Mouse (Mus musculus) embryonic fibroblast, embryonic 13.5 days (primary cell): Measurements from ENCODE around the gene Zfp691. TPM values are rescaled to one million over a fixed set of nuclear protein-coding genes. Genes with fewer than 3 reads are reported as not detected.

Source experiments
- H3K27ac ChIP-seq: 2 replicates; pipeline ENCODE4 v1.5.1; 2012; ENCODE audit warnings: low read length, control low read depth, inconsistent platforms; ENCODE audit not compliant: insufficient read depth
- H3K4me1 ChIP-seq: 2 replicates; pipeline ENCODE4 v1.6.1; 2011; ENCODE audit warnings: low read length; ENCODE audit not compliant: control insufficient read depth, insufficient read depth
- H3K4me3 ChIP-seq: 2 replicates; pipeline ENCODE4 v1.5.1; 2011; ENCODE audit warnings: mild to moderate bottlenecking, control low read depth, low read length; ENCODE audit not compliant: insufficient read depth
- CTCF ChIP-seq: IDR thresholded peaks from 2 replicates; pipeline ENCODE4 v1.5.1; 2011; ENCODE audit warnings: mild to moderate bottlenecking, control low read depth, low read length, moderate library complexity, borderline replicate concordance; ENCODE audit not compliant: insufficient read depth
- POLR2A ChIP-seq: IDR thresholded peaks from 2 replicates; pipeline ENCODE4 v1.6.1; 2011; ENCODE audit warnings: low read depth, mild to moderate bottlenecking, control low read depth, low read length, moderate library complexity
- polyA plus RNA-seq: library from polyadenylated mRNA; stranded (reverse); fragments of >200 nt; gene quantifications from 2 replicates; pipeline ENCODE4 v1.2.4, GENCODE M21; 2011; ENCODE audit warnings: low read depth; ENCODE audit not compliant: missing spikeins, insufficient read length

Zfp691 gene
- polyA plus RNA-seq, 1 experiment = 9.0 TPM

DNA sequence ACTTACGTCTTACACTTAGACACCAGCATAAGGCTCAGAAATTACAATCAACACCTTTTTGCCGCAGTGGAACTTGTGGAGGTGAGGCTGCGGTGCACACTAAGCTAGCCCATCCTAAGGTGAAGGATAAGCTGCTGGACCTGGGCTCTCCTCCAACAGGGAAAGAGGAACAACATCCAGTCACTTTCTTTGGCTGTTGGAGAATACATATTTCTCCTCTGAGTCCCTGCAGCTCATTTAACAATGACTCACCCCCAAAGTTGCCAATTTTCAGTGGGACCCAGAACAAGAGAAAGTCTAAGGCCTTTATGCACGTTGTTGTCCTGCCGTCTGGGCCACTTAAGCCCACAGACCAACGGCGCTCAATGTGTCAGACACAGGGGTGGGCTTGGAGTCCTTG, 27.2 kb downstream of the Zfp691 start:
- Histone ChIP-seq H3K27ac (peak overlapping the region; percentile 51), H3K4me3 (no peak overlapping the region), H3K4me1 (peaks cover 6% of the 10 kb centered on the region; the same call in 1 of the 2 replicates)
- TF ChIP-seq CTCF = no peak
- no peak for TF ChIP-seq POLR2A

DNA sequence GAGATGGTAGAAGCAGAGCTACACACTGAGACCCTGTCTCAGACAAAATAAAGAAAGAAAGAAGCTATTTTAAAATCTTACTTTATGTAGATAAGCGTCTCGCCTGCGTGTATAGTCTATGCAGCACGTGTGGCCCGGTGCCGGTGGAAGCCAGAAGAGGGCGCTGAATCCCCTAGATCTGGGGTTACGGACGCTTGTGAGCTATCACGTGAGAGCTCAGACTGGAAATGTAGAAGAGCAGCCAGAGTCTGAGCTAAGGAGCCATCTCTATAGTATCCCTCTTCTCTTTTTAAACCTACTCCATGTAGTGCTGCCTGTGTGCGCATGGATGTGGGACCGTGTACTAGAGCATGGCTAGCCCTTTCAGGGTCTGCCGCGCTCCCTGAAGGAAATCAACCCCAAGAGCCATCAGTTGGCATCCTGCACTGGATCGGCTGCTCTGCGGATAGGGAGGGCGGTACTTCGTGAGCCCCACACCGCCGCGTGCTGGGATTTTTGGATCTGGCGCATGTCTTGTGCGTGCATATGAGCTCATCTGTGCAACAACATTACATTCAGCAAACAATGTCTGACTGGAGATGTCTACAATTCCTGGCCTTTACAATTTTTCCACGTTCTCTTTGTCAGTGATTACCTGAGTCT, 31.6 kb downstream of the Zfp691 start:
- H3K4me3 ChIP-seq = no peak overlapping the region
- H3K27ac ChIP-seq = no peak overlapping the region
- TF ChIP-seq POLR2A = no peak
- peak; percentile 49; the same call in 1 of the 2 replicates for TF ChIP-seq CTCF
- peaks cover 4% of the 10 kb centered on the region; the same call in 1 of the 2 replicates for H3K4me1 ChIP-seq

DNA sequence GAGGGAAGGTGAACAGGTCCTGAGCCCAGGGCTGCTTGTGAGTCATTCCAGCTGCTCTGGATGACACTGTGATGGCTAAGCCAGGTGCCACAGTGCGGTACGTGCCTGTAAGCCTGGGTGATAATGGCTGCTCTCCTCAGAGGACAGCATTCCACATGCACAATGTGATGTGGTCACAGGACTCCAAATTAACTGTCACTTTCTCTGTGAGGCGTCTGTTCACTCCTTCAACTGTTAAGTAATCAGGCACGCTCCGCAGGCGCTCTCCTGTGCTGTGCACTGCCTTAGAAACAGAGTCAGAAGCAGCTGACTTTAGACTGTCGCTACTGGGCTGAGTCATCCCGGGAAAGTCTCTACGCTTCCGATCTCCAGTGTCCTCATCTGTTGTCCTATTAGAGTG, 32.8 kb downstream of the Zfp691 start:
- Histone ChIP-seq H3K4me1 (no peaks in the 10 kb centered on the region), H3K27ac (no peak overlapping the region), H3K4me3 (no peak overlapping the region)
- TF ChIP-seq CTCF (no peak), POLR2A (no peak)

DNA sequence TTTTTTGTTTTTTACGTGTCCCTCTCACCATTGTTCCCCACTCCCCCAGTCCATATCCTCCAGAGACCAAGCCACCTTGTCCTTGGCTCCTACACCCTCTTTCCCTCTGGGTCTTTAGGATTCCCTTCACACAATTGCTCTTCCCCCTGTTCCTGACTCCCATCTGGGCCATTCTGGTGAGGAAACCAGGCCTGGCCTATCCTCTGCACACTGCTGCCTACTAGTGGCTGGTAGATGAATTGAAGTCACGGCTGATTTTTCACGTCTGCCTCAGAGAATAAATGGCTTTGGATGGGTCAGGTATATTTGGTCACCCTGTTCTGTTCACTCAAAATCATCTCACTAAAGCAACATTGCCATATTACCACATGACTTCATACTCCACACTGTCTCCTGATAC, 33.9 kb downstream of the Zfp691 start:
- Histone ChIP-seq H3K27ac (no peak overlapping the region), H3K4me1 (no peaks in the 10 kb centered on the region), H3K4me3 (no peak overlapping the region)
- TF ChIP-seq POLR2A = no peak
- peak; percentile 68; the same call in 1 of the 2 replicates for TF ChIP-seq CTCF

DNA sequence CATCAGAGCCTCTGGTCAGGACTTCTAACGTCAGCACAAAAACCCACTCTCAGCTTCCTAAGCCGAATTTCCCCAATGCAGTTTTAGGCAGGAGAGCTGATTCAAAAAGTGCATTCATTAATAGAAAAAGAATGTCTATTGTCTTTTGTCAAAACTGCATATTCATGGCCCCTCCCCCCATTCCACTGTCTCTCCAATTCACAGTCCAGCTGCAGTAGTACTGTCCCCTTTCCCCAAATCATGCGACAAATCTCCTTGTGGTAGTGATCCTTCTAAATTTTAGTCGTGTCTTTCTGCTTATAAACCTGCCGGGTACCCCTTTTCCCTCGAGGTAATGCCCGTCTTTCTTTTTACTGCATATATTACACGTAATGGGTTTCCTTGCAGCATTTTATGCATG, 35.2 kb downstream of the Zfp691 start:
- Histone ChIP-seq H3K27ac (no peak overlapping the region), H3K4me1 (no peaks in the 10 kb centered on the region), H3K4me3 (no peak overlapping the region)
- TF ChIP-seq CTCF (no peak), POLR2A (no peak)

DNA sequence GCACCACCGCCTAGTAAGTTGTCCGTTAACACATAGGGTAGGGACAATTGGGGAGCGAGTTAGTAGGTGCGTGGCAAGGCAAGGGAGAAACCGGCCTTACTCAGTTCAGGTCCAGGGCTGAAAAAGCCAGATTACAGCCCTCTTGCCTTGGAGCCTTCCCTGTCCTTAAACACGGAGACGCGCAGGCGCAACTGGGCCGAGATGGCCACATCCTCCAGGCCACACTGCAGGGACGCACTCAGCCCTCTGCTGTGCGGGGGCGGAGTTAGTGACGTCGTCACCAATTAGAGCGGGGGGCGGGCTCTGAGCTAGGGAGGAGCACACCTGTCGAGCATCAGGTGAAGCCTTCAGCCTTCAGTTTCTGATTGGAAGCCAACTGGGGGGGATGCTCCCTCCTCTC, 35.8 kb downstream of the Zfp691 start:
- Histone ChIP-seq H3K4me1 (no peaks in the 10 kb centered on the region), H3K27ac (no peak overlapping the region), H3K4me3 (no peak overlapping the region)
- no peak for TF ChIP-seq CTCF
- TF ChIP-seq POLR2A = no peak

DNA sequence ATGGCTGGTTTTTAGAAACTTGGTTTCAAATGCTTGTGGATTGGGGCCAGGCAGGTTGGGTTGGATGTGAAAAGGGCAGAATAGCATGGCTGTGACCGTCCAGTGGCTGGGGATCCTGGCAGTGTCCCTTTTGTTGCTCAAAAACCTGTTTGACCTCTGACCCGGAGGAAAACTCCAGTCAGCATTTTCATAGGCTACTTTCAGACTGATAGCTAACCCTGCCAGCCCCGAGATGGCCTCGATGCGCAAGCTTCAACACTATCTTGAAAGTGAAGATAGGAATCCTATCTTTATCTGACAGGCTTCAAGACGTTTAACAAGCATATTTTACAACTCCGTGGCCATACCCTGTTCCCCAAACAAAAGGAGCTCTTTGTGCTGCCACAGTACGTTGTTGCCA, 36.7 kb downstream of the Zfp691 start:
- TF ChIP-seq POLR2A (no peak), CTCF (no peak)
- no peak overlapping the region for H3K27ac ChIP-seq
- no peak overlapping the region for H3K4me3 ChIP-seq
- H3K4me1 ChIP-seq = no peaks in the 10 kb centered on the region

DNA sequence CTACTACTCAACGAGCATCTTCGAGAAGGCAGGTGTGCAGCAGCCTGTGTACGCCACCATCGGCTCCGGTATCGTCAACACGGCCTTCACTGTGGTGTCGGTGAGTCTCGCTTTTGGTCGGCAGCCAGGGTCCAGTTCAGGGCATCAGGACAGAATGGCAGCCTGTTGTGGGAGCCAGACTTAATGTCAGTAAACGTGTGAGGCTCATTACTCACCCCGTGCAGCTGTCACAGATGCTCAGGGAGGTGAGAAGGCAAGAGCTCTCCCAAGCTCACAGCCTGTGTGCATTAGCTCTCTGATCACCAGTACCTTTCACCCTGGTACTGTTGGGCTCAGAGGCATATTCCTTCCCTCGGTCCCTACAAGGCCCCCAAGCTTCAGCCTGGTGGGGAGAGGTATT, 40.1 kb downstream of the Zfp691 start:
- Histone ChIP-seq H3K4me1 (no peaks in the 10 kb centered on the region), H3K4me3 (no peak overlapping the region)
- TF ChIP-seq POLR2A = no peak

DNA sequence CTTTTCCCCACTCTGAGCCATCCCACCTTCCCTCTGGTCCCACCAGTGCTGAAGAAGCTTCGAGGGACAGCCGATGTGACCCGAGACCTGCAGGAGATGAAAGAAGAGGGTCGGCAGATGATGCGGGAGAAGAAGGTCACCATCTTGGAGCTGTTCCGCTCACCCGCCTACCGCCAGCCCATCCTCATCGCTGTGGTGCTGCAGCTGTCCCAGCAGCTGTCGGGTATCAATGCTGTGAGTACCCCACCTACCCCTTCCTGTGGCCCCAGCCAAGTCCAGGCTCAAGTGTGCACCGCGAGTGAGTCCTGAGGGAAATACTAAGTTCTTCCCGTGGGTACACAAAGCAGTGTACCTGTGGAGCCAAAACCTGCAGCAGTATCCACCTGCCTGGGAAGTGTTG, 40.7 kb downstream of the Zfp691 start:
- no peak for TF ChIP-seq POLR2A
- no peak overlapping the region for H3K4me3 ChIP-seq
- H3K27ac ChIP-seq = no peak overlapping the region
- no peaks in the 10 kb centered on the region for H3K4me1 ChIP-seq

More for the DNA sequence above, 40.1 kb downstream of the Zfp691 start:
- no peak overlapping the region for H3K27ac ChIP-seq

DNA sequence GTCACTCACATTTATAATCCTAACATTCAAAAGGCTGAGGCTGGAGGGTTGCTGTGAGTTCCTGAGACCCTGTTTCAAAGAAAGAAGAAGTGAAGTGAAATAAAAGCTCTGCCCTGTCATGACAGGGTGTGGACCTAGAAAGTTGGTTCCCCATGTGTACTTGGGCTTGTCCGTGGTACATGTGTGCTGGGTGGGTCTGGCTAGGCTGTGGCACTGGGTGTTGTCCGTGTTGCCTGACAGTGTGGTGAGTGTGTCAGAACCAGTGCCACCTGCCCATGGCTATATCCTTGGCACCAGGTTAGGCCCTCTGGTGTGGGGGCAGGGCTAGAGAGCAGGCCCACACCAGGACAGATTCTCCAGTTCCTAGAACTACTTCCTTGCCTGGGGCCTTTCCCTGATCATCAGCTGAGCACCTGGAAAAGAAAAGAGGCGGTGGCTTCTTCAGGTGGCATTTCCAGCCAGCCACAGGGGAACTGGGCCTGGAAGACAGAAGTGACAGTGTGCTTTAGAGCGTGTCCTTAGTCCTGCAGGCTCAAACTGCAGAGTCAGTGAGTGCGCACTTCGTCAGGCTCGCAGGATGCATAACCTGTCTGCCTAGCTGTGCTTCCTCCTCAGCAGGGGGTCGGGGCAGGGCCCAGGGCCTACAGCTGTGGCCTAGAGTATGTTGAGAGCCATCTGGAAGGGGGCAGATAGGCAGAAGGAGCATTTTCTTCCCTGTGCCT, 42.6 kb downstream of the Zfp691 start:
- Histone ChIP-seq H3K4me1 (peaks cover 5% of the 10 kb centered on the region), H3K4me3 (no peak overlapping the region), H3K27ac (no peak overlapping the region)
- TF ChIP-seq CTCF = no peak
- no peak for TF ChIP-seq POLR2A

DNA sequence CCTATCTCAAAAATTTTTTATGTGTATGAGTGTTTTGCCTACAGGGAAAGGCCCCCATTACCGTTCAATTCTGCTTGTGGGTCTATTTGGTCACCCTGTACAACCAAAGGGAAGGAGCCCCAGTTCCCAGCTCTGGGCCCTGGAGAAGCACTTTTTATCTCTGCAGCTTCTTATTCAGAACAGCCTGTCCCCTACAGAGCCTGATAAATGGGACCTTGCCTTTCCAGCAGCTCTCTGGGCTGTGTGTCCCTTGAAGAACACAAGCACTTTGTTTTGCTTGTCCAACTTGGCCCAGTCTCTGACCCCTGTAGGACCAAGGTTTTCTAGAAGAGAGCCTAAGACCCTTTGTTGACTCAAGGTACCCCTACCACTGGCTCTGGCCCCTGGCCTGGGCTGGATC, 44.9 kb downstream of the Zfp691 start:
- peaks cover 14% of the 10 kb centered on the region for H3K4me1 ChIP-seq
- H3K27ac ChIP-seq = no peak overlapping the region
- TF ChIP-seq CTCF = no peak
- no peak for TF ChIP-seq POLR2A
- no peak overlapping the region for H3K4me3 ChIP-seq
